Mouse (Mus musculus): ENCODE measurements around the gene Olfml2b.

The Olfml2b gene

GRCm38 (mm10) chr1:170731865-170732595 lies 87.7 kb downstream of the Olfml2b start:
- DNase-seq (ENCODE audit: low read depth): no peak
